Mouse (Mus musculus) testis, adult 2 months (tissue): ENCODE measurements around the gene Nck2. TPM values are rescaled to one million over a fixed set of nuclear protein-coding genes. Genes with fewer than 3 reads are reported as not detected.

Experiments
- H3K27ac ChIP-seq: fragments of 200-500 bp; 2 replicates; pipeline ENCODE4 v1.5.1; 2012; ENCODE audit warnings: low read depth, low read length; ENCODE audit not compliant: control insufficient read depth, insufficient read depth
- H3K27me3 ChIP-seq: fragments of 200-500 bp; 2 replicates; pipeline ENCODE4 v1.6.1; 2012; ENCODE audit warnings: mild to moderate bottlenecking, low read length, moderate library complexity; ENCODE audit not compliant: control insufficient read depth, insufficient read depth
- H3K36me3 ChIP-seq: fragments of 200-500 bp; 2 replicates; pipeline ENCODE4 v1.6.1; 2012; ENCODE audit warnings: mild to moderate bottlenecking, low read length; ENCODE audit not compliant: control insufficient read depth, insufficient read depth
- H3K4me1 ChIP-seq: fragments of 200-500 bp; 2 replicates; pipeline ENCODE4 v1.6.1; 2012; ENCODE audit warnings: low read length; ENCODE audit not compliant: control insufficient read depth, insufficient read depth
- H3K4me3 ChIP-seq: fragments of 200-500 bp; 2 replicates; pipeline ENCODE4 v1.5.1; 2012; ENCODE audit warnings: low read depth, mild to moderate bottlenecking, low read length, moderate library complexity, mixed read lengths; ENCODE audit not compliant: control insufficient read depth
- CTCF ChIP-seq: fragments of 200-500 bp; IDR thresholded peaks from 2 replicates; pipeline ENCODE4 v1.5.1; 2012; ENCODE audit warnings: low read depth, mild to moderate bottlenecking, inconsistent platforms, low read length, moderate library complexity; ENCODE audit not compliant: control insufficient read depth, insufficient read depth, insufficient replicate concordance
- POLR2A ChIP-seq: fragments of 200-500 bp; IDR thresholded peaks from 2 replicates; pipeline ENCODE4 v1.6.1; 2012; ENCODE audit warnings: low read depth, mild to moderate bottlenecking, inconsistent platforms, low read length, moderate library complexity; ENCODE audit not compliant: control insufficient read depth
- polyA plus RNA-seq: library from polyadenylated mRNA; depleted of rRNA; stranded (reverse); fragments of >200 nt; gene quantifications from 2 replicates; pipeline ENCODE4 v1.2.3, GENCODE M21; 2012; rRNA removed

Gene Nck2
- polyA plus RNA-seq, result 30.7 and 30.9 TPM in 2 replicates

GRCm38 (mm10) chr1:43444531-43444930 is at the start of gene Nck2:
Nck2 (plus strand) TSS chr1:43444579.
- TF ChIP-seq POLR2A (no peak), CTCF (no peak)
- Histone ChIP-seq H3K4me1 (peaks cover 14% of the 10 kb centered on the region), H3K4me3 (peak within 1 kb of the TSS; percentile 87), H3K27me3 (no peaks in the 10 kb centered on the region), H3K27ac (peak within 1 kb of the TSS; percentile 36; the same call in 1 of the 2 replicates), H3K36me3 (no peaks in the 10 kb centered on the region)

DNA sequence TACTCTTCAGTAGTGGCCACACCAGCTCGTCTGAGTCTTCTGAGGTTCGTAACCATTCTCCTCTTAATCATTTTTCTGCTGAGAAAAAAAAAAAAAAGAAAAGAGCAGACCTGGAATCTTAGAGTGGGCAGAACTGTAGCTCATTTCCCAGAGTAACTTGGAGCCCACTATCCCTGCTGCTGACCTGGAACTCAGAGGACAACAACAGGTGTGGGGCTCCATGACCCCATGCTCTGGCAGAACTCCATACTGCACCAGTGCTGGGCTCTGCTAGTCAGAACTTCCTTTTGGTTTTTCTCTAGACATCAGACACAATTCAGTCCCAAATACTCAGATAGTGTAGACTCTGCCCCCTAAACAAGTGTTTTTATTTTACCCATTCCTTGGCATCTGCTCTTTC is 49.3 kb upstream of the Nck2 start:
- Histone ChIP-seq H3K27ac (no peak overlapping the region), H3K36me3 (no peaks in the 10 kb centered on the region), H3K4me1 (no peaks in the 10 kb centered on the region), H3K27me3 (no peaks in the 10 kb centered on the region), H3K4me3 (no peak overlapping the region)
- TF ChIP-seq POLR2A (no peak), CTCF (no peak)

DNA sequence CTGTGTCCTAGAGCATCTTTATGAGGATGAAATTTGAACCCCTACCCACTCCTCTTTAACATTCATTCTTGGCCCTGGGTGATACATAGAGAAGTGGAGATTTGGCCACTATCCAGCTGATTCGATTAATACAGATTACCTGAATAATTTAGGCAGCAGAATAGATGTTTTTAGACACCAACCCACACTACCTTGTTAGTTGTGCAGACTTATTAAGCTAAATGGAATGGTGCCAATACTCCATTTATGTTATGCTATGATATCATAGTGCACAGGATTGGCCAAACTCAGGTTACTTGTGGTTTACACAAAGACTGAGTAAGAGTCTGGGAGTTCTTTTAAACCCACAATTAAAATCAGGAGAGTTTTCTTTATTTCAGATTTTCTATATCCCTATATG is 48.6 kb upstream of the Nck2 start:
- Histone ChIP-seq H3K27ac (no peak overlapping the region), H3K27me3 (no peaks in the 10 kb centered on the region), H3K4me3 (no peak overlapping the region), H3K36me3 (no peaks in the 10 kb centered on the region), H3K4me1 (no peaks in the 10 kb centered on the region)
- TF ChIP-seq POLR2A, result no peak
- TF ChIP-seq CTCF, result no peak

DNA sequence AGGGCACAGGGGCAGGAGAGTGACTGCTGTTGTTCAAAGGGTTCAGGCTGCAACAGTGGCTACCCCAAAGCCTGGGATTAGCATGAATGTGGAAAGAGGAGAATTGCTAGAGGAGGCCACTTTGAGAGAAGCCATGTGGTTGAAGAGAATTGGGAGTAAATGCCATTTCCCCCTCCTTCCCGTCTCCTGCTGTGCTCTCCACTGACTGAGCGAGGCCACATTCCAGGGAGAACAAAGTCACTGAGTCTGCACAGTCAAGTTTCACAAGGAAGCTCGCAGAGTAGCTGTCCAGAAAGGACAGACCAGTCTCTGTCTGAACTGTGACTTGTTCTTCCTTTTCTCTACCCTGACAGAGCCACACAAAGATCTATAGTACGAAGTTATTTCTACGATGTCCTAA is 47.9 kb upstream of the Nck2 start:
- Histone ChIP-seq H3K27ac (no peak overlapping the region), H3K27me3 (no peaks in the 10 kb centered on the region), H3K36me3 (no peaks in the 10 kb centered on the region), H3K4me3 (no peak overlapping the region), H3K4me1 (no peaks in the 10 kb centered on the region)
- TF ChIP-seq POLR2A (no peak), CTCF (no peak)

DNA sequence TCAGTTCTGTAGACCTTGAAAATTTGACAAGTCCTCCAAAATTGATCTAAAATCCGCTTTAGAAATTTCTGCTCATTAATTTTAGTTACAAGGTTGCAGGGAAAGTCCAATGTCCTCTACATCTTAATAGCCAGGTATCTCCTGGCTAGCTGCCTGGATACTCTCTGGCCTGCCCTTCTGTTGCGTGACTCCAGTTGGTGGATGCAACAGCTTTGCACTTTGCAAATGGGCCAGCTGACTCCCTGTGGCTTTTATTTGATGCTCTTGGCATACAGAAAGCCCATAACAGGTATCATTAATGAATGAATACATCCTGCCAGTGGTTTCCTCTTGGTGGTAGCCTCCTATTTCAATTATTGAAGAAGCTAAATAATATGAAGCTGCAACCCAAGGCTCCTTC is 47.3 kb upstream of the Nck2 start:
- no peak overlapping the region for H3K27ac ChIP-seq
- H3K4me1 ChIP-seq, result no peaks in the 10 kb centered on the region
- no peaks in the 10 kb centered on the region for H3K36me3 ChIP-seq
- TF ChIP-seq POLR2A, result no peak
- H3K4me3 ChIP-seq, result no peak overlapping the region
- H3K27me3 ChIP-seq, result no peaks in the 10 kb centered on the region

GRCm38 (mm10) chr1:43398738-43399601 is 45.4 kb upstream of the Nck2 start:
- no peaks in the 10 kb centered on the region for H3K36me3 ChIP-seq
- TF ChIP-seq POLR2A (no peak), CTCF (no peak)

DNA sequence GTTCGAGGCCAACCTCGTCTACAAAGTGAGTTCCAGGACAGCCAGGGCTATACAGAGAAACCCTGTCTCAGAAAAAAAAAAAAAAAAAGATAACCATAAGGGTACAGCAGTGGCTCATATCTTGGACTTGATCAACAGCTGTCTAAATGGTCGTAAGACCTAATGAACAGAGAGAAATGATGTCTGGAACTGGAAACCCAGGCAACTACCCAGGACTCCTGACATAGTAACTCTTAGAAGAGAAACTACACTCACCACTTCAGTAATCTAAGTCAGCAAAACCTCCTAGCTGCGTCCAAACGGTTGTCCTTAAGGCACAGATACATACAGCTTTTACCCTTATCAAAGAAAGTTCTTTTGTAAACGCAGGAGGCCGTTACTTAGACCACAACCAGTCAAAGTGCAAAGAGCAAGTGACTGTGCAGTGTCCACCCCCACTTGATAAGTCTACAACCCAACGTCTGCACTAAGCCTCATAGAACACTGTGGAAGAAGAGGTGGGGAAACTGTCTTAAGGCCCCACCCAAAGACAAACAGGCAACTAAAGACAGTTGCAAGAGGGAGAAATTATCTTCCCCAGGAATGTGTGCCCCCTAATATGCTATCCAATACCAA is 44.7 kb upstream of the Nck2 start:
- Histone ChIP-seq H3K4me1 (no peaks in the 10 kb centered on the region), H3K36me3 (no peaks in the 10 kb centered on the region), H3K4me3 (no peak overlapping the region), H3K27ac (no peak overlapping the region), H3K27me3 (no peaks in the 10 kb centered on the region)
- no peak for TF ChIP-seq POLR2A
- TF ChIP-seq CTCF, result no peak

More at GRCm38 (mm10) chr1:43398738-43399601, 45.4 kb upstream of the Nck2 start:
- no peaks in the 10 kb centered on the region for H3K27me3 ChIP-seq
- no peaks in the 10 kb centered on the region for H3K4me1 ChIP-seq
- H3K27ac ChIP-seq, result no peak overlapping the region
- H3K4me3 ChIP-seq, result no peak overlapping the region

GRCm38 (mm10) chr1:43400655-43401054 is 43.7 kb upstream of the Nck2 start:
- Histone ChIP-seq H3K4me1 (no peaks in the 10 kb centered on the region), H3K27me3 (no peaks in the 10 kb centered on the region), H3K27ac (no peak overlapping the region), H3K4me3 (no peak overlapping the region), H3K36me3 (no peaks in the 10 kb centered on the region)
- TF ChIP-seq POLR2A (no peak), CTCF (no peak)
